Mouse (Mus musculus): ENCODE data around the gene Vstm5. TPM values are rescaled to one million over a fixed set of nuclear protein-coding genes. Genes with fewer than 3 reads are reported as not detected.
A peak's percentile ranks its signal among the peaks of the same experiment; 100 is the strongest.
"Not testable (repeated sequence)": the region's sequence is repeated elsewhere in the genome, so short reads cannot be mapped to it uniquely, and the experiment has no call there.

Gene Vstm5
- 1 to 10 TPM; 8.1 to 8.7 TPM for total RNA-seq (2021)

- DNase-seq (ENCODE audit: low spot score in 2 of 2): peak; percentile 42 to 43
- intact Hi-C loops (cut with DNase I): no loop called here
These were observed at the start of gene Vstm5 for GRCm38 (mm10) chr9:15239042-15239925. Gene Vstm5 (plus strand): TSS chr9:15239045.

- DNase-seq (ENCODE audit: low spot score in 2 of 2); intact Hi-C loops (cut with DNase I): not testable (repeated sequence)
These were observed 44.0 kb upstream of the Vstm5 start for GRCm38 (mm10) chr9:15194806-15195205.

DNA sequence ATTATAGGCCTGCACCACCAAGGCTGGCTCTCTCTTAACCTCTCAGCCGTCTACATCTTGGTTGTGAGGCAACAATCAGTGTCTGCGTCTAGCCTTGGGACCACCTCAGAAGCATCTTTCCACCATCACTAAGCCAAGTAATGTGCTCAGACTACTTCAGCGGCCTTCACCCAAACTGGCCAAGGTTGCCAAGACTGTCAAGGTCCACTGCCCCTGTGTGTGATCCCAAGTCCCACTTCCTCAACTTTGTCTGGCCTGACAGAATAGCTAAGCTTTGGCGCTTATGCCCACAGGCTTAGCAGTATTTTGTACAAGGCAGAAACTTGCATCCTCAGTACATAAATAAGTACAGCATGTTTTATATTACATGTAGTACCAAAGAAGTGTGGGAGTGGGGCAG, 32.2 kb upstream of the Vstm5 start:
- intact Hi-C loops (cut with DNase I): no loop called here
- no peak for DNase-seq (ENCODE audit: low spot score in 2 of 2)

DNA sequence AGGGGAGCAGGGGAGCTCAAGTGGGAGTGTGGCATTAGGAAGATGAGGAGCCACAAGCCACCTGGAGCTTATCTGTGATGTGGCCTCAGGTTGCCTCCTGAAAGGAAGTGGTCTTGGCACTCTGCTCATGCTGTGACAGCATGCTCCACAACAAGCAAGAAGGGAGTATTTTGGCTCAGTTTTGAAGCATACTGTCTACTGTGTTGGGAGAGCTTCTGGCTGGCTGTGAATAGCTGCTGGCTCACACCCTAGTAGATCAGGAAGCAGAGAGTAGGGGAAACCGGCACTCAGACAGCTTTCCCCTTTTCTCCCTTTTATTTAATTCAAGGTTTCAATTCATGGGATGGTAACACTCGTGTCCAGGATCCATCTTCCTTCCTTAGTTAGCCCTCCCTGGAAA, 29.5 kb upstream of the Vstm5 start:
- peak; percentile 2 to 43 for DNase-seq (ENCODE audit: low spot score in 2 of 2)
- intact Hi-C loops (cut with DNase I): no loop called here

DNA sequence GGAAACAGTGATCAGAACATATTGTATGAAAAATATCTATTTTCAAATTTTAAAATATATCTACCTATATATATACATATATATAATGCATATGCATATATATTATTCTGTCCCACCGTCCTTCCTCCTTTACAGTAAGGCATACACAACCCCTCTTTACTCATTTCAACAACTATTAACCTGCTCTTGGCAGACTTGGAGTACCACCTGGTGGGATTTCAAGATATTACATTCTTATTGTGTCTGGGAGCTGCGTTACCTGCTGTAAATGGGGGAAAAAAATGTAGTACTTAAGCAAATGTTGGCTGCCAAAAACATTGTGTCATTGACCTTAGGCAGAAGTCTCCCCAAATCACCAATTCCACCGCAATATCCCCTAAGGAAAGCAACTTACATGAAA, 27.0 kb upstream of the Vstm5 start:
- DNase-seq (ENCODE audit: low spot score in 2 of 2): peak; percentile 3 to 31
- intact Hi-C loops (cut with DNase I): loop anchor here (2.0 to 5.0 kb wide), 2 partner anchors 179 to 440 kb away; partner anchors contain the start of gene 1700012B09Rik

- DNase-seq (ENCODE audit: low spot score in 2 of 2): no peak
- intact Hi-C loops (cut with DNase I): loop anchor here (2.0 to 5.0 kb wide), 2 partner anchors 181 to 441 kb away; partner anchors contain the start of gene 1700012B09Rik
These were observed 25.1 kb upstream of the Vstm5 start for GRCm38 (mm10) chr9:15213695-15214094.

DNA sequence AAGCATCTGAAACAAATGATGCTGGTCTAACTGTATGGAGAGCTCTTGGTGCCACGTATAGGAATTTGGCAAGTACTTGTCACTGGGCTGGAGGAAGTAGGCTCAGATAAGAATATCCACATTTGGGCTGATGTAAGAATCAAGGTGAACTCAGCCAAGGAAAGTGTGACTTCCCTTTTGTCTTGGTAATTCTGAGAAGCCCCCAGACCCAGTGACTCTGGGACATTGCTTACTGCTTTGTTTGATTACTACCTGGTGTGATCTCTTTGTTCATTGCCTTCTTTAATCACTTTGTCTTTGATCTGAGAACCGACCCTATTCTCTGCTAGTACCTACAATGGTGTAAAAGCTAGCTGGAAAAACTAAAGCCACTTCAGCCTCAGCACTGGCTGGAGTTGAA, 13.9 kb upstream of the Vstm5 start:
- intact Hi-C loops (cut with DNase I): no loop called here

DNA sequence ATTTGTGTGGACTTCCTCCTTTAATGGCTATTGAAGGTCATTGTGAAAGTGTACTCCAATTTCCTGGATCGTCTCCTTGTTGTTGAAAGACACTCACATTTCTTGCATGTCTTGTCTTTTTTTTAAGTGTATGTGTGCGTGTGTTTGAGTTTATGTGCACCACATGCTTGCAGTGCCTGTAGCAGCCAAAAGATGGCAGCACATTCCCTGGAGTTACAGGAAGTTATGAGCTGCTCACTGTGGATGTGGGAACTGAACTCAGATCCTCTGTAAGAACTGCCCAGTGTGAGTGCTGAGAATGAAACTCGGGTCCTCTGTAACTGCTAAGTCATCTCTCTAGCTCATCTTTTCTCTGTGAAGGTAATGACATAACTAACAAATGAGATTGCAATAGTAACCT, 6.4 kb upstream of the Vstm5 start:
- intact Hi-C loops (cut with DNase I): no loop called here
- no peak for DNase-seq (ENCODE audit: low spot score in 2 of 2)

More for the DNA sequence above, 13.9 kb upstream of the Vstm5 start:
- no peak for DNase-seq (ENCODE audit: low spot score in 2 of 2)

DNA sequence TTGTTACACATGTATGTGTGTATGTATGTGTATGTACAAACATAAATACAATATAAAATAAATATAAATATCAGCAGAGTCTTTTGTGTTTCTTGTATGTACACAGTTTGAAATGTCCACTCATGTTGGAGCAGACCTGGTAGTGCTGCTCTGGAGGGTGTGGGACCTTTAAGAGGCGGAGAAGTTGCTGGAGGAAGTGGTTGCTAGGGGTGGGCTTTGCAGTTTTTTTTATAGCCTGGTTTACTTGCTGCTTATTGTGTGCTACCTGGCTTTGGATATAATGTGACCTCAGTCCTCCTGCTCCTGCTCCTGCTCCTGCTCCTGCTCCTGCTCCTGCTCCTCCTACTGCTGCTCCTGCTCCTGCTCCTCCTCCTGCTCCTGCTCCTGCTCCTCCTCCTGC, 5.2 kb upstream of the Vstm5 start:
- no peak for DNase-seq (ENCODE audit: low spot score in 2 of 2)
- intact Hi-C loops (cut with DNase I): no loop called here

DNA sequence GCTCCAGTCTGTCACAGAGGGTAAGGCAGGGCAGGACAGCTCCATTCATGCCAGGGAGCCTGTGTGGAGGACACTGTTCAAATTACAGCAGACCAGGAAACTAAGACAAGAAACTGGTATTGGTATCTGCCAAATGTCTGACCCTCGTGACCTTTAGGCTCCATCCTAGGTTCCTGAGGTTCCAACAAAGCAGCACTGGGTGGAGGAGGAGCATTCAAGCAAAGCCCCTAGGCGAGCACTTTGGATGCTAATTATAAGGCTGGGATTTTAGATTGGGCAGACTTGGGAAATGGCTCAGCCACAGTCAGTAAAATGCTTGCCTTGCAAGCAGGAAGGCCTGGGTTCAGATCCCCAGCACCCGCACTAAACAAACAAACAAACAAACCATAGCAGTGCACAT, 2.9 kb upstream of the Vstm5 start:
- no peak for DNase-seq (ENCODE audit: low spot score in 2 of 2)
- intact Hi-C loops (cut with DNase I): no loop called here

DNA sequence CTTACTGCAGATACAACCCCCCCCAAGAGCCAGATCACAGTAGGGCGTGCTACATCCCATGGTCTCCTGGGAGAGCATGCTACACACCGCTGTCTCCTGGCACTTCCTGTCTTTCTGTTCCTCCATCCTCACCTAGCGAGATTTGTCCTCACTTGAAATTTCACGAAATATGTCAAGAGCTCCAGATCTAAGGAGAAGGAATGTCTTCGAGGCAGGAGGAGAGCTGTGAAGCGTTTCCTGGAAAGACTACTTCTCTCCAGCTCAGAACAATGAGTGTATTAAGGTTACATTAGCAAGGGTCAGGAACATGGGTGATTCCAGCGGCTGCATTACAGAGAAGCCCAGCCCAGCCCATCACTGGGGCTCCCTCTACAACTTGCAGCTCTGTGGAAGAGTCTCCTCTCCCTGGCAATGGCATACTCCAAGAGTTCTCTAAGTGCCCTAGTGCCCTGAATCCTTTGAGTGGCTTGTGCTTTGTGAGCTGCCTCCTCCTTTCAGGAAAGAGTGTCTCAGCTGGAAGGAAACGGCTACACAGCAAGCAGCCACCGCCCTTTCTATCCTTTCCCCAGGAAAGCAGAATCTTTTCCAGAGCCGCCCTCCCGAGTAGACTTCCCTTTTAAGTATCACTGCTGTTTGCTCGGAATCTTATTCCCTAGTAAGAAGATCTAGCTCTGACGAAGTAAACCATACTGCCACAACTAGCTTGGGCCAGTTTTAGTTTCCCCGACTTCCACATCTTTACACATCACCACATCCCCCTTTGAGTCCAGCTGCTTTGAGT, 1.1 kb upstream of the Vstm5 start:
- DNase-seq (ENCODE audit: low spot score in 2 of 2): no peak
- intact Hi-C loops (cut with DNase I): no loop called here

DNA sequence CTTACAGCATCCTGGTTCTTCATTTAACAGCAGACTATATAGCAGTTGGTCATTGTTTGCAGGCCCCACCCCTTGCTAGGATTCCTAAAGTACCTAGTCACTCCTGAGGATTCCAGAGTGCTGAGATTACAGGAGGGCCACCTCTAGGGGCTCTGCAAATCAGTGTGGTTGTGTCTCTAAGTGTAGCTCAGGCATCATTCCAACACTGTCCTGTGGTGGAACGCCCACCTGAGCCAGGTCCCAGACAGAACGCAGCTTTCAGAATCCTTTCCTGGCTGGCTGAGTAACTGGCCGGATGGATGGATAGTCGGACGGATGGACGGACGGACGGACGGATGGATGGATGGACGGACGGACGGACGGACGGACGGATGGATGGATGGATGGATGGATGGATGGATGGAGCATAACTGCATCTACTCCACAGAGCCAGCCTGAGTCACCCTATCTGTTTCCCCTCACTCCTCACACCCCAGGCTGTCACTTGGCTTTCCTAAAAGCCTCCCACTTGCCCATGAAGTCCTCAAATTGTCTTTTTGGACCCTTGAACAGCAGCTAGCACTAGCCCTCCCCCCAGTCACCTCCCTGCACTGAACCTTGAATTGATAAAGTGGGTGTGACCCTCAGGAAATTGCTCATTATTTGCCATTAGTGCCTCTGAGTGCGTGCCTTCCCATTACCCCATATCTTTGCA, 401 bp upstream of the Vstm5 start:
- DNase-seq (ENCODE audit: low spot score in 2 of 2): no peak
- intact Hi-C loops (cut with DNase I): no loop called here

- intact Hi-C loops (cut with DNase I): no loop called here
These were observed 1.2 kb downstream of the Vstm5 start for GRCm38 (mm10) chr9:15240006-15240405.

GRCm38 (mm10) chr9:15240863-15241595, 2.2 kb downstream of the Vstm5 start:
- intact Hi-C loops (cut with DNase I): no loop called here
- no peak for DNase-seq (ENCODE audit: low spot score in 2 of 2)

More at GRCm38 (mm10) chr9:15240006-15240405, 1.2 kb downstream of the Vstm5 start:
- no peak for DNase-seq (ENCODE audit: low spot score in 2 of 2)

DNA sequence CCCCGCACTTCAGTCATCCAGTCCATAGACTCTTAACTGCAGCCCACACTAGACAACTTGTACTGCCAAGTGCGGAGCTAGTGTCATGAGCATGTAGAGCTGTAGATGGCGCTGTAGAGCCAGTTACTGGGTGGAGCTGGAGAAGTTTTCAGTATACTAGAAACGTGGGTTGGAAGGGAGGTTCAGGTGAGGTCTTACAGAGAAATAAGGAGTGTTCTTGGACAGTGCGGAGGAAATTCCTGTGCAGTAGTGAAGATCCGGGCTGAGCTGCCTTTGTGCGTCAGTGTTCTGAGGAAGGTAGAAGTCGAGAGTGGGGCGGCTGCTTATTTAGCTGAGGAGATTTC, 2.7 kb downstream of the Vstm5 start:
- intact Hi-C loops (cut with DNase I): no loop called here
- DNase-seq (ENCODE audit: low spot score in 2 of 2): peak in 1 of 2 experiments; percentile 39

DNA sequence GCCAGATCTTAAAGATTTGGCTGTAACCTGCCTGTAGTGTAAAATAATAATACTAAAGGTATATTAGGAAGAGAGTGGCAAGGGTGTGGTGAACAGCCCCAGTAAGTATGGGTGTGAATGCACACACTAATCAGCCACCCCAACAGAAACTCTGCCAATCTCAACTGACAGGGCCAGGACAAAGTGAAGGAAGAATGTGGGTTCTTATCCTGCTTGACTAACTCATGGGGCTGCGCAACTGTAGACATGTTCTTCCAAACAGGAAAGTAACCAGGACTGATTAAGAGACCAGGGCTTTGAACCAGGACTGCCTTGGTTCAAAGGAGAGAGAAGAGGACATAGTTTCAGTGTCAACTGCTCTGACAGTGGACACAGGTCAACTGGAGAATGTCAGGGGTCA, 3.3 kb downstream of the Vstm5 start:
- DNase-seq (ENCODE audit: low spot score in 2 of 2): no peak
- intact Hi-C loops (cut with DNase I): no loop called here

- no peak for DNase-seq (ENCODE audit: low spot score in 2 of 2)
- intact Hi-C loops (cut with DNase I): no loop called here
These were observed 6.7 kb downstream of the Vstm5 start for GRCm38 (mm10) chr9:15245319-15246075.

DNA sequence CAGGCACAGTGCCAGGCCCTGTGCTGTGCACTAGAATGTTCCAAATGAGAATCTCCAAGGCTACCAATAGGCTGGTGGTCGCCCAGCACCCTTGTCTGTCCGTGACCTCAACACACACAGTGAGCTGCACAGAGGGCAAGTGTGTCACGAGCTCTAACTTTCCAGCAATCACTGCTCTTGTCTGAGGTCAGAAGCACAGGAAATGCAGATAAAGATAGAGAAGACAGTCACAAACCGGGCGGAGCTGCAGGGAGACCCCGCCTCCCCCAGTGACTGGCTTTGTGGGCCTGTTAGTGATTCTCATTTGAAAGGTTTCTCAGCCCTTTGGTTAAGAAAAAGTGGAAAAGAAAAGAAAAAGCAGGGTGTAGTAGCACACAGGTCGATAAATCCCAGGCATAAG, 11.5 kb downstream of the Vstm5 start:
- intact Hi-C loops (cut with DNase I): no loop called here
- DNase-seq (ENCODE audit: low spot score in 2 of 2): no peak

- intact Hi-C loops (cut with DNase I): no loop called here
- DNase-seq (ENCODE audit: low spot score in 2 of 2): no peak
These were observed 13.4 kb downstream of the Vstm5 start for GRCm38 (mm10) chr9:15252196-15252595.

Data from left cerebral cortex, postnatal 25 days (tissue).